Mouse (Mus musculus) heart, embryonic 16.5 days (tissue): ENCODE measurements around the gene Acer1. TPM values are rescaled to one million over a fixed set of nuclear protein-coding genes. Genes with fewer than 3 reads are reported as not detected.

Experiments
- ATAC-seq: fragments of 200-750 bp; cut with Nextera tagmentation; replicated peaks from 2 replicates; pipeline ENCODE4 v1.8.0; 2017; ENCODE audit warnings: moderate number of reproducible peaks; ENCODE audit not compliant: insufficient read depth, low FRiP score; ENCODE audit errors: extremely low read depth
- H3K27ac ChIP-seq: fragments of 300-500 bp; sonication (generic); 2 replicates; pipeline ENCODE4 v1.5.1; 2014; ENCODE audit warnings: mild to moderate bottlenecking, low read length, control low read depth, moderate library complexity
- H3K27me3 ChIP-seq: fragments of 300-500 bp; sonication (generic); 2 replicates; pipeline ENCODE4 v1.6.1; 2014; ENCODE audit warnings: low read length, mixed read lengths; ENCODE audit not compliant: control insufficient read depth, insufficient read depth
- H3K36me3 ChIP-seq: fragments of 300-500 bp; sonication (generic); 2 replicates; pipeline ENCODE4 v1.6.1; 2014; ENCODE audit not compliant: control insufficient read depth, insufficient read depth
- H3K4me1 ChIP-seq: fragments of 300-500 bp; sonication (generic); 2 replicates; pipeline ENCODE4 v1.6.1; 2014; ENCODE audit warnings: low read length, mixed read lengths; ENCODE audit not compliant: control insufficient read depth, insufficient read depth
- H3K4me2 ChIP-seq: fragments of 300-500 bp; sonication (generic); 2 replicates; pipeline ENCODE4 v1.6.1; 2014; ENCODE audit warnings: low read depth, mild to moderate bottlenecking, control low read depth, low read length
- H3K4me3 ChIP-seq: fragments of 300-500 bp; sonication (generic); 2 replicates; pipeline ENCODE4 v1.5.1; 2014; ENCODE audit warnings: mild to moderate bottlenecking, control low read depth, low read length
- H3K9ac ChIP-seq: fragments of 300-500 bp; sonication (generic); 2 replicates; pipeline ENCODE4 v1.6.1; 2014; ENCODE audit warnings: low read length, control low read depth
- H3K9me3 ChIP-seq: fragments of 300-500 bp; sonication (generic); replicated peaks from 2 replicates; pipeline ENCODE4 v1.6.1; 2016; ENCODE audit warnings: low read length; ENCODE audit not compliant: control insufficient read depth
- WGBS: fragments of 180-500 bp; shearing (Covaris S2); extraction: QIAGEN DNeasy Blood & Tissue Kit; methylation state at CpG from one replicate; pipeline ENCODE4 v1.1.7; 2014; 5-methylcytosine and 5-hydroxymethylcytosine counted together
- polyA plus RNA-seq: library from polyadenylated mRNA; unstranded; fragments of >200 nt; fragmentation: Nextera tagmentation; extraction: Ambion mirVana; gene quantifications from 2 replicates; pipeline ENCODE4 v1.2.1, GENCODE M21; 2015

Acer1 gene
- polyA plus RNA-seq, 1 experiment from 2014 or later, result 0.05 TPM

DNA sequence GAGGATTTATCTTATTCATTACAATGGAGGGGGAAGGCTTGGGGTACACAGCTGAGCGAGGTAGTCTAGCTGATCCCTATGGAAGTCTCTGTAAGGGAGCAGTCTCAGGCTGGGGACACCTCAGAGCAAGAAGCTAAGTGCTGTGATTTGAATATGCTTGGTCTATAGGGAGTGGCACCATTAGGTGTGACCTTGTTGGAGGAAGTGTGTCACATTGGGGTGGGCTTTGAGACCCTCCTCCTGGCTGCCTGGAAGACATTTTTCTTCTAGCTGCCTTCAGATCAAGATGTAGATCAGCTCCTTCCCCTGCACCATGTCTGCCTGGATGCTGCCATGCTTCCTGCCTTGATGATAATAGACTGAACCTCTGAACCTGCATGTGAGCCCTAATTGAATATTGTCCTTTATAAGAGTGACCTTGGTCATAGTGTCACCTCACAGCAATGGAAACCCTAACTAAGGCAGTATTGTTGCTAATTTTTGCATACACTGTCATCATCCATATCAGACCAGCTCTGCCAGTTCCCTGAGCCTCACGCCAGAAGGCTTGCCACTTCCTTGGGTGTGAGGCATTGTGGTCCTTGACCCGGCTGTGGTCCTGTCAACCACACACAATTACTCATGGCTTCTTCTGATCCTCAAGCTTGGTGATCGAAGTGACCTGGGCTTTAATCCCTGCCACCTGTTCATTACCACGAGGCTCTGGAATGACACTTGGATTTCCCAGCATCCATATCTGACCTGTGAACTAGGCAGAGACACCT is 19.1 kb downstream of the Acer1 start:
- Histone ChIP-seq H3K9me3 (no peaks in the 10 kb centered on the region), H3K4me2 (no peak overlapping the region), H3K27ac (no peak overlapping the region), H3K9ac (no peak overlapping the region), H3K36me3 (no peaks in the 10 kb centered on the region), H3K4me1 (no peaks in the 10 kb centered on the region), H3K27me3 (no peaks in the 10 kb centered on the region), H3K4me3 (no peak overlapping the region)
- no peak for ATAC-seq
- whole genome bisulfite sequencing, result 64% methylated on average over 5 of the region's 5 CpGs

DNA sequence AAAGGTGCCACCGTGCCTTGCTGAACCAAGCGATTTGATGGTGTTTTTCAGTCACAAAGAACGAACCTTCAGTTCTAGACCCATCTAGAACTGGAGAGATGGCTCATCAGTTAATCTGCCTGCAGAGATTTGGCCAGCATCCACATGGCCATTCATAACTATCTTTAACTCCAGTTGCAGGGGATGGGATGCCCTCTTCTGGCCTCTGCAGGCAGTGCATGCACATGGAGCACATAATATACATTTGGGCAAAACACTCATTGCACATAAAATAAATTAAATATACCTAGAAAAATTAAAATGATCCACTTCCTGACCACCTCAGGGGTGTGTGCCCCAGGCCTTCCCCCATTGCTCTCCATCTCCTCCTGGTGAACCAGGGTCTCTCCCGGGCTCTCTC is 20.0 kb downstream of the Acer1 start:
- Histone ChIP-seq H3K36me3 (no peaks in the 10 kb centered on the region), H3K4me2 (no peak overlapping the region), H3K27me3 (no peaks in the 10 kb centered on the region), H3K9ac (no peak overlapping the region), H3K9me3 (no peaks in the 10 kb centered on the region), H3K4me3 (no peak overlapping the region), H3K27ac (no peak overlapping the region), H3K4me1 (no peaks in the 10 kb centered on the region)
- ATAC-seq, result no peak
- 87% methylated on average over 4 of the region's 4 CpGs for WGBS

DNA sequence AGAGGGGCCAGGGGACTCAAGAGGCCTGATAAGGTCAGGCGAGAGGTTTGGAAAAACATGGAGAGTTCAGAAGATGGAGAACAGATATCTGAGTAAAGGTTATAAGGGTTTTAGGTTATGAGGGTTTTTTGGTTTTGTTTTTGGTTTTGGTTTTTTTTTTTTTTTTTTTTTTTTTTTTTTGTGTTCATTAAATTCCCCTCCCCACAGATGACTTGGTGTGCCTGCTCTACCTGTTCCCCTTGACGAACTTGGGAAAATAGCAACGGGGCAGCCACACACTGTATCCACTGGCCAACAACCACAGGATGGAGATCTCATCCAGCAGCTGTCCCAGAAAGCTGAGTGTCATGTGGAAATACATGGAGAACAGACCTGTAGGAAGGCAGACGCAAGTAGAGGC is 23.3 kb downstream of the Acer1 start:
- H3K9ac ChIP-seq, result no peak overlapping the region
- H3K27ac ChIP-seq, result no peak overlapping the region
- H3K27me3 ChIP-seq, result no peaks in the 10 kb centered on the region
- H3K9me3 ChIP-seq, result no peaks in the 10 kb centered on the region
- WGBS, result 57% methylated on average over 4 of the region's 4 CpGs
- ATAC-seq, result no peak
- H3K36me3 ChIP-seq, result no peaks in the 10 kb centered on the region
- H3K4me2 ChIP-seq, result no peak overlapping the region
- H3K4me3 ChIP-seq, result no peak overlapping the region
- H3K4me1 ChIP-seq, result no peaks in the 10 kb centered on the region

DNA sequence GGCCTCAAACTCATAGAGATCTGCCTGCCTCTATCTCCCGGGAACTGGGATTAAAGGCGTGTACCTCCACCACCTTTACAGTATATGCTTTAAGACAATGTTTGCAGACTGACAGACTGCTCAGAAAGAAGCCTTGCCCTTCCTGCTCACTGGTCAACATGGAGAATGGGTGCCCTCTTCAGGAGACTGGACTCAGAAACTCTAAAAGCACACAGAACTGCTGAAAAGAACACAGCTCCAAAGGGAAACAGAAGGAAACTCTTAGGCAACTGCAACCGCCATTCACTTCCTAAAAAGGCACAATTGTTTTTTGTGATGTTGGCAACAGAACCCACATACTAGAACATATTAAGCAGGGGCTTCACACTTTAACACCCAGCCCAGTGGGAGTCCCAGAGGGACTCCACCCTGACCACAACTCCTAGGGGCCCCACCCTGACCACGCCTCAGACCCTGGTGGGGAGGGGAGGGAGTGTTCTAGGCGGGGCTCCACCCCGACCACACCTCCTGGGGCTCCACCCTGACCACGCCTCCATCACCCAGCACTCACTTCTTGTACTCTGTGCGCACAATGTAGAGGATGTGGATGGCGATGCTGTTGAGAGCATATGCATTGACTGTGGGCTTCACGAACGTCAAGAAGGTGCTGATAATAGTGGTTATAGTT is 24.0 kb downstream of the Acer1 start:
- H3K9ac ChIP-seq, result no peak overlapping the region
- no peak; the same call in 1 of the 2 replicates for ATAC-seq
- H3K36me3 ChIP-seq, result no peaks in the 10 kb centered on the region
- H3K9me3 ChIP-seq, result no peaks in the 10 kb centered on the region
- H3K27me3 ChIP-seq, result no peaks in the 10 kb centered on the region
- 21% methylated on average over 11 of the region's 11 CpGs for WGBS
- H3K4me2 ChIP-seq, result no peak overlapping the region
- H3K4me1 ChIP-seq, result no peaks in the 10 kb centered on the region
- H3K27ac ChIP-seq, result no peak overlapping the region
- no peak overlapping the region for H3K4me3 ChIP-seq

DNA sequence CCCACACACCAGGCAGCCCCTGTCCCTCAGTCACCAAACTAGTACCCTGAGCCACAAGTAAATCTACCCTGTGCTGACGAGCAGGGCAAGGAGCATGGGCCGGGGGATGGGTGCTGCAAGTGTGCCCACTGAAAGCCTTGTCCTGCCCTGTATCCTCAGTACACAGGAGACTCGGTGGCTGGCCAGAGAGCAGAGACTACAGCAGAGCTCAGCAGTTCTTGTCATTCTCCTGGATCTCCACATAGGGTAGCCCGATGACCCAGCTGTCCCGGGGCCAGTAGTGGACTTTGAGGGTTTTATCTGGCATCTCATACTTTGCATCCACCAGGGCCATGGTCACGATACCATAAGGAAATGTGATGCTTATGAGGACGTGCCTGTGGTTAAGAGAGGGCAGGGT is 27.1 kb downstream of the Acer1 start:
- Histone ChIP-seq H3K36me3 (no peaks in the 10 kb centered on the region), H3K4me3 (no peak overlapping the region), H3K27ac (no peak overlapping the region), H3K9me3 (no peaks in the 10 kb centered on the region), H3K4me1 (no peaks in the 10 kb centered on the region), H3K4me2 (no peak overlapping the region), H3K27me3 (no peaks in the 10 kb centered on the region), H3K9ac (no peak overlapping the region)
- ATAC-seq, result no peak
- 71% methylated on average over 7 of the region's 7 CpGs for WGBS

DNA sequence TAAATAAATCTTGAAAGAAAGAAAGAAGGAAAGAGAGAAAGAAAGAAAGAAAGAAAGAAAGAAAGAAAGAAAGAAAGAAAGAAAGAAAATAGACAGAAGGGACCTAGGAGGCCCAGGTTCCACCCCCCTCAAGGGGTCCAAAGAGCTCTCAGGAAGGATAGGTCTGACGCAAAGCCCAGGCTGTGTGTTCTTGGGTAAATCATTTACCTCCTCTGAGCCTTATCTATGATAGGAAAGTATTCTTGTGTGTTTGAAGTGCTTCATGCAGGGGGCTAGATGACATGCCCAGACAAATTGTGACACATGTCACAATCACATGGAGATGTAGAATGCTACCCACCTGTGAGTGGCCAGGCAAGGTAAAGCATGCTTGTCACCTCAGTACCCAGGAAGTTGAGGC is 29.3 kb downstream of the Acer1 start:
- Histone ChIP-seq H3K4me1 (no peaks in the 10 kb centered on the region), H3K9ac (no peak overlapping the region), H3K36me3 (no peaks in the 10 kb centered on the region), H3K27ac (no peak overlapping the region), H3K4me2 (no peak overlapping the region), H3K27me3 (no peaks in the 10 kb centered on the region), H3K4me3 (no peak overlapping the region), H3K9me3 (no peaks in the 10 kb centered on the region)
- WGBS, result 84% methylated on average over 1 of the region's 1 CpGs
- no peak for ATAC-seq

DNA sequence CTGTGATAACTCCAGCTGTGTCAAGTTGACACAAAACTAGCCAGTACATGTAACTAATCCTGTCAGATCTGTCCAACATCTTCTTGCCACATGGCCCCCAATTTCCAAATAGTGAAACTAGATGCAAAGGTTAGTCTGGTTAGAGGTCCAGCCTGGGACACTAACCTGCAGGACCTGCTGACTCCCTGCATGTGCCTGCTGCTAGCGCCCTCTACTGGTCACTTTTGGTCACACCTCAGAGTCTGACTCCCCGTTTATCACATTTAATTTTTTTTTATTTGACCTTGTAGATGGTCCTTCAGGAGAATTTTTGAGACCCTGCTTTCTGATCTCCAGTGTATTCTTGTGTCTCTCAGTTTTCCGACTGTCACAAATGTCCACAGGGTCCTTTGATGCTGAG is 31.0 kb downstream of the Acer1 start:
- H3K4me3 ChIP-seq, result no peak overlapping the region
- no peak for ATAC-seq
- H3K9me3 ChIP-seq, result 0 out of 2 replicates have a peak, but pooled peaks cover 3% of the 10 kb centered on the region
- no peak overlapping the region for H3K4me2 ChIP-seq
- no peaks in the 10 kb centered on the region for H3K27me3 ChIP-seq
- no peak overlapping the region for H3K9ac ChIP-seq
- no peak overlapping the region for H3K27ac ChIP-seq
- no peaks in the 10 kb centered on the region for H3K4me1 ChIP-seq
- no peaks in the 10 kb centered on the region for H3K36me3 ChIP-seq
- 8% methylated on average over 3 of the region's 3 CpGs for WGBS

DNA sequence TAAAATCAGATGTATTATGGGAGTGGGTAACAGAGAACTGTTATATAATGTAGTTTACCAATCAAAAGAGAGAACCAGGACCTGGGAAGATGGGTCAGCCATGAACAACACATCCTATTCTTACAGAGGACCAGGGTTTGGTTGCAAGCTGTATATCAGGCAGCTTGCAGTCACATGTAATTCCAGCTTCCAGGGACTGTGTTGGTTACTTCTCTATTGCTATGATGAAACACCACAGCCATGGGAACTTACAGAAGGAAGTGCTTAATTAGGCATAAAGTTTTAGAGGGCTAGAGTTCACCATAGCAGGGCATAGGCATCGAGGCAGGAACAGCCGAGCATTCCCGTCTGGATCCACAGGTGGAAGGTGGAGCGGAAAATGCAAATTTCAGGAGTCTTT is 43.2 kb downstream of the Acer1 start:
- WGBS, result 81% methylated on average over 4 of the region's 4 CpGs
- Histone ChIP-seq H3K27ac (no peak overlapping the region), H3K9ac (no peak overlapping the region), H3K27me3 (no peaks in the 10 kb centered on the region), H3K36me3 (no peaks in the 10 kb centered on the region), H3K4me1 (peaks cover 10% of the 10 kb centered on the region), H3K4me2 (no peak overlapping the region), H3K9me3 (peaks cover 7% of the 10 kb centered on the region; the same call in 1 of the 2 replicates), H3K4me3 (no peak overlapping the region)
- ATAC-seq, result no peak

DNA sequence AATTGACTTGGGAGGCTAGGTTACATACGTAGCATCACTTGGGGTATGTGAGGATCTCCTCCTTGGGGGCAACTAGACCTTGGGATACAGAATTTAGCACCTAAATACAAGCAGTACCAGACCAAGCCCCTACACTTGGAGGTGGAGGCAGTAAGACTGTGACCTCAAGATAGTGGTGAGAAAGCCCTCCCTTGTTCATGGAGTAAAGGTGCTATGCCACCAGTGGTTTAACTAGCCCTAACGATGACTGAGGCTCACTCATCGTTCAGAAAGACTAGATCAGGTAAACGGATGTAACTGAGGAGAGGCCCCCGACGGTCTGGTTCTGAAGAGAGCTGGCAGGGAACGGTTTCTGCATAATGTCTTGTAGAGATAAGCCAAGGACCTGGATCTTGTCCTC is 45.2 kb downstream of the Acer1 start:
- Histone ChIP-seq H3K27ac (no peak overlapping the region), H3K4me3 (no peak overlapping the region), H3K9ac (no peak overlapping the region), H3K9me3 (peaks cover 7% of the 10 kb centered on the region; the same call in 1 of the 2 replicates), H3K4me2 (no peak overlapping the region), H3K27me3 (no peaks in the 10 kb centered on the region), H3K36me3 (no peaks in the 10 kb centered on the region), H3K4me1 (peaks cover 14% of the 10 kb centered on the region)
- no peak for ATAC-seq
- WGBS, result 86% methylated on average over 7 of the region's 7 CpGs
